Comparison of ENCODE assay signal across 11 mouse cellular contexts in the genomic region with DNA sequence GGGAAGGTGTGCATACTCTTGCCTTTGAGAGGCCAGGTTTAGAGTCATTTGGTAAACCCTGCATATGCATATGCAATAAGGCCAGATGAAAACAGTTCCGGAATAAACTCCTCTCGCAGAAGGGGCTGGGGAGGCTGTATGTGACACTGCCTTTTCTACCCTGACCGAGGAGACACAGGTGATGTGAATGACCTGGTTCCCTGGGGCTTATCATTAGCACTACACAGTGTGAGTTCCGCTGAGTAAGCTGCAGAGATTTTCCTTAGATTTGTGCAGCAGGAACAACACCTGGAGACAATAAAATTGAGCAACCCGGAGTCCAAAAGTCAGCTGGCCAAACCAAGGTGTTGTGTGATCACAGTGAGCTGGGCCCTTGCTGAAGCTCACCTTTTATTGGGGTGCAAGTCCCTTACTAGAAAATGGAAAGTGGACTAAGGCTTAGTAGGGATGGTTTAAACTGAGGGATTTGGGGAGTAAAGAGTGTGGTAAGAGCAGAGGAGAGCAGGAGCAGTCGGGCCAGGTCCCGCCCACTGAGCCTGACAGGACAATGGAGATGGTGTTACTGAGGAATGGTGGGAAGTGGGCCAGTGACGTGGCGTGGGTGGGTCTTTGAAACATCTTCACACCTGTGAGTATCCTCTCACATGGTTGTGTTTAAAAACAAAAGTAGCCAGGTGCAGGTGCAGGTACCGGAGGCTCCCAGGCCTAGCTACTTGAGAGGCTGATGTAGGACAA. TPM values are rescaled to one million over a fixed set of nuclear protein-coding genes. Genes with fewer than 3 reads are reported as not detected.
DNase-seq lines count a peak whose midpoint lies in the region; ATAC-seq and TF ChIP-seq lines count a peak whose summit lies in the region.
"Had no signal": no experiment of that assay in that cellular context is flagged by ENCODE, and none has a peak within 500 bp of the region (broad histone marks: within the 10 kb centered on the region; RNA-seq: fewer than 3 reads in every experiment).

No protein-coding gene starts in this region.

- H3K4me1 ChIP-seq in embryonic facial prominence, embryonic 12.5 days, result no peaks in the 10 kb centered on the region; the same call in 1 of the 2 replicates
- peaks cover 29% of the 10 kb centered on the region for H3K4me1 ChIP-seq in embryonic facial prominence, embryonic 10.5 days
- H3K4me1 ChIP-seq in liver, adult 2 months (ENCODE audit: control insufficient read depth, insufficient read depth, low read length), result peaks cover 7% of the 10 kb centered on the region
- H3K4me1 ChIP-seq in limb, embryonic 12.5 days (replicated peaks), result peaks cover 19% of the 10 kb centered on the region
- no peaks in the 10 kb centered on the region; the same call in 1 of the 2 replicates for H3K4me1 ChIP-seq in stomach, embryonic 16.5 days (ENCODE audit: control insufficient read depth, insufficient read depth, low read length)

- H3K9ac ChIP-seq in embryonic facial prominence, embryonic 12.5 days, result no peak overlapping the region
- H3K9ac ChIP-seq in liver, adult 2 months (ENCODE audit: low read depth, low read length), result no peak overlapping the region
- no peak overlapping the region for H3K9ac ChIP-seq in limb, embryonic 12.5 days (replicated peaks)
- H3K9ac ChIP-seq in stomach, embryonic 16.5 days (ENCODE audit: low read length), result no peak overlapping the region

- no peaks in the 10 kb centered on the region for H3K36me3 ChIP-seq in embryonic facial prominence, embryonic 12.5 days
- no peaks in the 10 kb centered on the region for H3K36me3 ChIP-seq in embryonic facial prominence, embryonic 10.5 days (replicated peaks)
- H3K36me3 ChIP-seq in liver, adult 2 months (ENCODE audit: control insufficient read depth, insufficient read depth, low read length), result no peaks in the 10 kb centered on the region
- H3K36me3 ChIP-seq in limb, embryonic 12.5 days, result no peaks in the 10 kb centered on the region
- no peaks in the 10 kb centered on the region for H3K36me3 ChIP-seq in stomach, embryonic 16.5 days (ENCODE audit: control insufficient read depth, insufficient read depth, low read length)

- H3K27ac ChIP-seq in embryonic facial prominence, embryonic 12.5 days, result no peak overlapping the region
- no peak overlapping the region for H3K27ac ChIP-seq in embryonic facial prominence, embryonic 10.5 days (replicated peaks)
- no peak overlapping the region for H3K27ac ChIP-seq in liver, adult 2 months (replicated peaks; ENCODE audit: insufficient read depth, low read depth, low read length)
- no peak overlapping the region for H3K27ac ChIP-seq in limb, embryonic 12.5 days
- H3K27ac ChIP-seq in stomach, embryonic 16.5 days (ENCODE audit: low read length), result no peak overlapping the region

- H3K79me2 ChIP-seq in liver, adult 2 months (ENCODE audit: control insufficient read depth, insufficient read depth, low read length), result no peaks in the 10 kb centered on the region

- TF ChIP-seq CTCF in liver, adult 2 months (IDR thresholded peaks at IDR 0.05; ENCODE audit: low read depth, low read length), result no peak

- WGBS in embryonic facial prominence, embryonic 12.5 days, result 36% methylated on average over 10 of the region's 10 CpGs
- 36% methylated on average over 10 of the region's 10 CpGs for WGBS in embryonic facial prominence, embryonic 10.5 days
- WGBS in liver, adult 2 months, result 65% methylated on average over 10 of the region's 10 CpGs
- whole genome bisulfite sequencing in limb, embryonic 12.5 days, result 28% methylated on average over 10 of the region's 10 CpGs
- 53% methylated on average over 10 of the region's 10 CpGs for WGBS in stomach, embryonic 16.5 days

- TF ChIP-seq POLR2A in liver, adult 2 months (IDR thresholded peaks at IDR 0.05; ENCODE audit: extremely low read depth, insufficient read depth, low read length), result no peak

- H3K4me3 ChIP-seq in embryonic facial prominence, embryonic 12.5 days, result no peak overlapping the region
- no peak overlapping the region for H3K4me3 ChIP-seq in embryonic facial prominence, embryonic 10.5 days
- no peak overlapping the region for H3K4me3 ChIP-seq in liver, adult 2 months (ENCODE audit: insufficient read depth, low read depth, low read length)
- peak overlapping the region; percentile 79 for H3K4me3 ChIP-seq in limb, embryonic 12.5 days (replicated peaks)
- H3K4me3 ChIP-seq in stomach, embryonic 16.5 days (replicated peaks; ENCODE audit: low read length), result peak overlapping the region; percentile 84; the same call in 1 of the 2 replicates

- no peak for ATAC-seq in embryonic facial prominence, embryonic 12.5 days (ENCODE audit: insufficient number of reproducible peaks, insufficient read depth, low FRiP score, low TSS enrichment)
- ATAC-seq in limb, embryonic 12.5 days (ENCODE audit: insufficient number of reproducible peaks, insufficient read depth, low FRiP score, low TSS enrichment, low read depth), result no peak
- no peak for ATAC-seq in stomach, embryonic 16.5 days (ENCODE audit: insufficient read depth, low FRiP score)

- H3K9me3 ChIP-seq in embryonic facial prominence, embryonic 12.5 days, result no peaks in the 10 kb centered on the region
- H3K9me3 ChIP-seq in embryonic facial prominence, embryonic 10.5 days, result no peaks in the 10 kb centered on the region
- no peaks in the 10 kb centered on the region for H3K9me3 ChIP-seq in limb, embryonic 12.5 days
- H3K9me3 ChIP-seq in stomach, embryonic 16.5 days (replicated peaks; ENCODE audit: control insufficient read depth, low read length), result no peaks in the 10 kb centered on the region

- DNase-seq in embryonic facial prominence, embryonic 10.5 days (ENCODE audit: low spot score), result no peak
- peak; percentile 61 for DNase-seq in liver, adult 2 months (ENCODE audit: extremely low read depth, low read depth, low spot score)
- DNase-seq in liver, result no peak
- DNase-seq in gastrocnemius, postnatal 4 days (ENCODE audit: low spot score in 2 of 2), result no peak
- no peak for DNase-seq in left cerebral cortex, adult 9 months (ENCODE audit: low spot score in 2 of 2)
- DNase-seq: gastrocnemius, postnatal 25 days; kidney, postnatal 25 days; lung, postnatal 10 days had no signal

- peaks cover 36% of the 10 kb centered on the region for H3K27me3 ChIP-seq in embryonic facial prominence, embryonic 12.5 days
- H3K27me3 ChIP-seq in embryonic facial prominence, embryonic 10.5 days (replicated peaks; ENCODE audit: low read depth, poor library complexity, severe bottlenecking), result peaks cover 53% of the 10 kb centered on the region
- no peaks in the 10 kb centered on the region for H3K27me3 ChIP-seq in liver, adult 2 months (ENCODE audit: control insufficient read depth, insufficient read depth, low read length)
- peaks cover 39% of the 10 kb centered on the region for H3K27me3 ChIP-seq in limb, embryonic 12.5 days
- peaks cover 10% of the 10 kb centered on the region for H3K27me3 ChIP-seq in stomach, embryonic 16.5 days (ENCODE audit: control insufficient read depth, insufficient read depth, low read length)

- H3K4me2 ChIP-seq in embryonic facial prominence, embryonic 12.5 days (replicated peaks), result 0 out of 2 replicates have a peak overlapping the region, but pooled peaks have one; percentile 99
- H3K4me2 ChIP-seq in limb, embryonic 12.5 days, result peak overlapping the region; percentile 96
- peak overlapping the region; percentile 99 for H3K4me2 ChIP-seq in stomach, embryonic 16.5 days (ENCODE audit: low read depth, low read length)

RNA-seq across cellular contexts. Expression of a gene that starts 1.7 kb away (rescaled TPM):
- polyA plus RNA-seq in embryonic facial prominence, embryonic 12.5 days (2016; fragmentation: Nextera tagmentation; extraction: Ambion mirVana), result 0.22 and 0.23 TPM in 2 replicates
- polyA plus RNA-seq in embryonic facial prominence, embryonic 10.5 days (2016; fragmentation: Nextera tagmentation; extraction: Ambion mirVana), result 0.20 and 0.28 TPM in 2 replicates
- total RNA-seq in liver, adult 2 months (2014; rRNA removed), result 2.1 and 3.4 TPM in 2 replicates
- polyA plus RNA-seq in liver, adult 2 months (2012; rRNA removed), result 0.75 and 1.1 TPM in 2 replicates
- 0.35 and 0.61 TPM in 2 replicates for polyA plus RNA-seq in limb, embryonic 12.5 days (2016; fragmentation: Nextera tagmentation; extraction: Ambion mirVana)
- 1.8 and 2.1 TPM in 2 replicates for polyA plus RNA-seq in stomach, embryonic 16.5 days (2015; fragmentation: Nextera tagmentation; extraction: Ambion mirVana)
- under 1 TPM; 0.29 to 0.36 TPM for total RNA-seq in gastrocnemius, postnatal 4 days (2021)

Comparison
In these comparisons a context has a peak if more than half of its experiments do, and no peak if none do; other contexts are left out.
1. H3K4me3 ChIP-seq: peak in limb, embryonic 12.5 days (single experiment) and stomach, embryonic 16.5 days (single experiment); none in embryonic facial prominence, embryonic 12.5 days (single experiment), embryonic facial prominence, embryonic 10.5 days (single experiment) and liver, adult 2 months (single experiment).
2. Peak in every context shown above with its lines, with median percentiles within 50 percentile points of each other: H3K4me2 ChIP-seq.